Mouse (Mus musculus) midbrain, embryonic 15.5 days (tissue): ENCODE results near the gene Asxl2. TPM values are rescaled to one million over a fixed set of nuclear protein-coding genes. Genes with fewer than 3 reads are reported as not detected.

Experiments
- polyA plus RNA-seq: library from polyadenylated mRNA; unstranded; fragments of >200 nt; fragmentation: Nextera tagmentation; extraction: Ambion mirVana; gene quantifications from 2 replicates; pipeline ENCODE4 v1.2.1, GENCODE M21; 2015

Gene Asxl2
- polyA plus RNA-seq, 1 experiment from 2014 or later = 16.8 TPM

Other genes with a start within 250 kb of the Asxl2 start
- 145 and 148 TPM in 2 replicates for gene Rab10, start 116.9 kb upstream of the Asxl2 start, polyA plus RNA-seq
- 94.9 and 95.6 TPM in 2 replicates for gene Kif3c, start 61.7 kb upstream of the Asxl2 start, polyA plus RNA-seq
- 48.7 and 54.1 TPM in 2 replicates for gene Dtnb, start 145.5 kb downstream of the Asxl2 start, polyA plus RNA-seq